Mouse (Mus musculus) frontal cortex, postnatal 36 days (tissue): Measurements from ENCODE around the gene Slc37a4.
"Not testable (repeated sequence)": the region's sequence is repeated elsewhere in the genome, so short reads cannot be mapped to it uniquely, and the experiment has no call there.

Experiments used
- DNase-seq, 2 experiments: peaks; one replicate each; pipeline ENCODE4 v3.0.0; 2022; ENCODE audit warnings: low spot score in 2 of 2

The Slc37a4 gene

GRCm38 (mm10) chr9:44435747-44436146 lies 39.1 kb downstream of the Slc37a4 start:
- DNase-seq: no peak

DNA sequence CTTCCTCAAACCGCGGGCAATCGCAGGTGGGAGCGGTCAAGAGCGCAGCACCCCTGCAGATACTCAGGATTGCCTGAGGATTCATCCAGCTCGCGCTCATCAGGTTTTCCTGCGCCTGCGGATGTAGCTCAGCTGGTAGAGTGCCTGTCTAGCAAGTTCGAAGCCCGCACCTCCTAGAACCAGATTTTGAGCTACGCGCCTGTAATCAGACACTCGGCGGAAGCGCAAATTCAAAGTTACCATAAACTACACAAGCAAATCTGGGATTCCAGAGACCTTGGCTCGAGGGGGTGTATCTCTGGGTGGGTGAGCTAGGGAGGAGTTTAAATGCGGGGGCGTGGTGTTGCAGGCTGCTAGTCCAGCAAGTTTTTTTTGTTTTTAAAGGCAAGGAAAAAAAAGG lies 44.3 kb downstream of the Slc37a4 start, which contains the start of gene Foxr1:
TSS of gene Foxr1 (minus strand) at position 176 of the 400 bp plus-strand sequence.
- DNase-seq: no peak

DNA sequence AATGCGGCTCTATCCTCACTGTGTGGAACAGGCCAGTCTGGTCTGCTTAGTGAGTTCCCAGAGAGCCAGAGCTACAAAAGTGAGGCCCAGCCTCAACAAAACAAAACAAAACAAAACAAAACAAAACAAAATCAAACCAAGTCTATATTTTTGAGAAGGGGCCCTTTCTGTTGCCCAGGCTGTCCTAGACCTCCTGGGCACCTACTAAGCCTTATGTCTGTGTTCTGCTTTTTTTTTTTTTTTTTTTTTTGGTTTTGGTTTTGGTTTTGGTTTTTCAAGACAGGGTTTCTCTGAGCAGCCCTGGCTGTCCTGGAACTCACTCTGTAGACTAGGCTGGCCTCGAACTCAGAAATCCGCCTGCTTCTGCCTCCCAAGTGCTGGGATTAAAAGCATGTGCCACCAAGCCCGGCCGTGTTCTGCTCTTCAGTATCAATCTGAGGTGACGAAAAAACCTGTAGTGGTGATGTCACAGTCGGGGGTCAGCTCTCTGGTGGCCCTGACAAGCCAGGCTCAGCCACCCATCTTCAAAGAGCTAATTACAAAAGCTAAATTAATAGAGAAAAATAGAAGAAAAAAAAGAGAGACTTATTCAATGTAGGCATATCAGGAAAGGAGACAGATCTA lies 47.9 kb downstream of the Slc37a4 start:
- not testable (repeated sequence) for DNase-seq

- DNase-seq: no peak
These were observed 53.7 kb downstream of the Slc37a4 start for GRCm38 (mm10) chr9:44450387-44450786.
